Mouse (Mus musculus): ENCODE results near the gene Gm21981. TPM values are rescaled to one million over a fixed set of nuclear protein-coding genes. Genes with fewer than 3 reads are reported as not detected.

The Gm21981 gene
- polyA plus RNA-seq, 1 experiment from 2014 or later = 4.8 TPM

- H3K9me3 ChIP-seq (ENCODE audit: control insufficient read depth, low read length) = no peaks in the 10 kb centered on the region
- H3K36me3 ChIP-seq (replicated peaks; ENCODE audit: control insufficient read depth, insufficient read depth) = no peaks in the 10 kb centered on the region
- WGBS = 38% methylated on average over 12 of the region's 13 CpGs
- DNase-seq (ENCODE audit: low spot score) (no peak), ATAC-seq (ENCODE audit: low FRiP score) (no peak; the same call in 1 of the 2 replicates)
- H3K4me2 ChIP-seq (replicated peaks) = peak overlapping the region; percentile 55
- H3K4me3 ChIP-seq (replicated peaks; ENCODE audit: low read length) = peak overlapping the region; percentile 80
- peaks cover 12% of the 10 kb centered on the region for H3K4me1 ChIP-seq (replicated peaks; ENCODE audit: control insufficient read depth, insufficient read depth, low read length)
- H3K27me3 ChIP-seq (ENCODE audit: control insufficient read depth, insufficient read depth, low read length) = no peaks in the 10 kb centered on the region
- H3K9ac ChIP-seq = peak overlapping the region; percentile 90
- no peak overlapping the region for H3K27ac ChIP-seq
Observed at GRCm38 (mm10) chr17:47693671-47694441, 399 bp downstream of the Gm21981 start.

GRCm38 (mm10) chr17:47691650-47692049, 2.6 kb downstream of the Gm21981 start:
- WGBS = 94% methylated on average over 3 of the region's 3 CpGs
- no peaks in the 10 kb centered on the region for H3K36me3 ChIP-seq (replicated peaks; ENCODE audit: control insufficient read depth, insufficient read depth)
- ATAC-seq (ENCODE audit: low FRiP score) = no peak

GRCm38 (mm10) chr17:47689894-47690293, 4.4 kb downstream of the Gm21981 start:
- ATAC-seq (ENCODE audit: low FRiP score) (no peak), DNase-seq (ENCODE audit: low spot score) (no peak)
- Histone ChIP-seq H3K36me3 (replicated peaks; ENCODE audit: control insufficient read depth, insufficient read depth) (peaks cover 12% of the 10 kb centered on the region), H3K4me1 (replicated peaks; ENCODE audit: control insufficient read depth, insufficient read depth, low read length) (peaks cover 16% of the 10 kb centered on the region), H3K9ac (peak overlapping the region; percentile 83), H3K4me2 (replicated peaks) (peak overlapping the region; percentile 93), H3K27me3 (ENCODE audit: control insufficient read depth, insufficient read depth, low read length) (no peaks in the 10 kb centered on the region), H3K27ac (no peak overlapping the region), H3K9me3 (ENCODE audit: control insufficient read depth, low read length) (no peaks in the 10 kb centered on the region), H3K4me3 (replicated peaks; ENCODE audit: low read length) (peak overlapping the region; percentile 64)
- 88% methylated on average over 7 of the region's 8 CpGs for WGBS

More at GRCm38 (mm10) chr17:47691650-47692049, 2.6 kb downstream of the Gm21981 start:
- Histone ChIP-seq H3K9me3 (ENCODE audit: control insufficient read depth, low read length) (no peaks in the 10 kb centered on the region), H3K4me2 (replicated peaks) (no peak overlapping the region), H3K9ac (no peak overlapping the region), H3K4me3 (replicated peaks; ENCODE audit: low read length) (no peak overlapping the region), H3K27ac (no peak overlapping the region), H3K4me1 (replicated peaks; ENCODE audit: control insufficient read depth, insufficient read depth, low read length) (peaks cover 20% of the 10 kb centered on the region), H3K27me3 (ENCODE audit: control insufficient read depth, insufficient read depth, low read length) (no peaks in the 10 kb centered on the region)
- DNase-seq (ENCODE audit: low spot score) = no peak

- DNase-seq (ENCODE audit: low spot score) (peak; percentile 60), ATAC-seq (ENCODE audit: low FRiP score) (peak; percentile 69)
- Histone ChIP-seq H3K4me1 (replicated peaks; ENCODE audit: control insufficient read depth, insufficient read depth, low read length) (peaks cover 16% of the 10 kb centered on the region), H3K36me3 (replicated peaks; ENCODE audit: control insufficient read depth, insufficient read depth) (peaks cover 22% of the 10 kb centered on the region), H3K4me2 (replicated peaks) (peak within 1 kb of the TSS; percentile 93), H3K27ac (peak within 1 kb of the TSS; percentile 85), H3K27me3 (ENCODE audit: control insufficient read depth, insufficient read depth, low read length) (no peaks in the 10 kb centered on the region), H3K9me3 (ENCODE audit: control insufficient read depth, low read length) (no peaks in the 10 kb centered on the region), H3K4me3 (replicated peaks; ENCODE audit: low read length) (peak within 1 kb of the TSS; percentile 64), H3K9ac (peak within 1 kb of the TSS; percentile 83)
- WGBS = 1% methylated on average over 52 of the region's 58 CpGs
Observed at GRCm38 (mm10) chr17:47688608-47689575, 5.4 kb downstream of the Gm21981 start, which contains the start of gene Frs3. Frs3 (plus strand) TSS chr17:47689030.

GRCm38 (mm10) chr17:47688344-47688607, 6.0 kb downstream of the Gm21981 start, which contains the start of gene Tomm6:
Tomm6 (minus strand) TSS chr17:47688386.
- peak within 1 kb of the TSS; percentile 85 for H3K27ac ChIP-seq
- peaks cover 27% of the 10 kb centered on the region for H3K36me3 ChIP-seq (replicated peaks; ENCODE audit: control insufficient read depth, insufficient read depth)
- H3K4me2 ChIP-seq (replicated peaks) = peak within 1 kb of the TSS; percentile 93
- H3K9me3 ChIP-seq (ENCODE audit: control insufficient read depth, low read length) = no peaks in the 10 kb centered on the region
- ATAC-seq (ENCODE audit: low FRiP score) = no peak
- peak within 1 kb of the TSS; percentile 64 for H3K4me3 ChIP-seq (replicated peaks; ENCODE audit: low read length)
- WGBS = under 1% methylated on average over 9 of the region's 9 CpGs
- no peak for DNase-seq (ENCODE audit: low spot score)
- peaks cover 16% of the 10 kb centered on the region for H3K4me1 ChIP-seq (replicated peaks; ENCODE audit: control insufficient read depth, insufficient read depth, low read length)
- H3K27me3 ChIP-seq (ENCODE audit: control insufficient read depth, insufficient read depth, low read length) = no peaks in the 10 kb centered on the region
- H3K9ac ChIP-seq = peak within 1 kb of the TSS; percentile 83

GRCm38 (mm10) chr17:47687409-47688343, 6.6 kb downstream of the Gm21981 start:
- Histone ChIP-seq H3K4me1 (replicated peaks; ENCODE audit: control insufficient read depth, insufficient read depth, low read length) (peaks cover 16% of the 10 kb centered on the region), H3K27ac (peak overlapping the region; percentile 85), H3K4me2 (replicated peaks) (peak overlapping the region; percentile 93), H3K36me3 (replicated peaks; ENCODE audit: control insufficient read depth, insufficient read depth) (peaks cover 33% of the 10 kb centered on the region), H3K27me3 (ENCODE audit: control insufficient read depth, insufficient read depth, low read length) (no peaks in the 10 kb centered on the region), H3K9me3 (ENCODE audit: control insufficient read depth, low read length) (no peaks in the 10 kb centered on the region), H3K9ac (peak overlapping the region; percentile 83), H3K4me3 (replicated peaks; ENCODE audit: low read length) (peak overlapping the region; percentile 64)
- DNase-seq (ENCODE audit: low spot score) (peak; percentile 99), ATAC-seq (ENCODE audit: low FRiP score) (peak; percentile 92)
- 2% methylated on average over 70 of the region's 70 CpGs for WGBS

GRCm38 (mm10) chr17:47682836-47683235, 11.4 kb downstream of the Gm21981 start:
- DNase-seq (ENCODE audit: low spot score) = no peak
- Histone ChIP-seq H3K9ac (no peak overlapping the region), H3K27ac (no peak overlapping the region), H3K36me3 (replicated peaks; ENCODE audit: control insufficient read depth, insufficient read depth) (peaks cover 80% of the 10 kb centered on the region), H3K9me3 (ENCODE audit: control insufficient read depth, low read length) (no peaks in the 10 kb centered on the region), H3K4me3 (replicated peaks; ENCODE audit: low read length) (no peak overlapping the region), H3K4me2 (replicated peaks) (no peak overlapping the region), H3K27me3 (ENCODE audit: control insufficient read depth, insufficient read depth, low read length) (no peaks in the 10 kb centered on the region), H3K4me1 (replicated peaks; ENCODE audit: control insufficient read depth, insufficient read depth, low read length) (peaks cover 8% of the 10 kb centered on the region; the same call in 1 of the 2 replicates)
- ATAC-seq (ENCODE audit: low FRiP score) = no peak
- WGBS = 78% methylated on average over 4 of the region's 4 CpGs

GRCm38 (mm10) chr17:47678702-47679101, 15.6 kb downstream of the Gm21981 start:
- H3K36me3 ChIP-seq (replicated peaks; ENCODE audit: control insufficient read depth, insufficient read depth) = peaks cover 79% of the 10 kb centered on the region
- H3K4me1 ChIP-seq (replicated peaks; ENCODE audit: control insufficient read depth, insufficient read depth, low read length) = no peaks in the 10 kb centered on the region
- no peaks in the 10 kb centered on the region for H3K27me3 ChIP-seq (ENCODE audit: control insufficient read depth, insufficient read depth, low read length)
- DNase-seq (ENCODE audit: low spot score) (no peak), ATAC-seq (ENCODE audit: low FRiP score) (no peak)
- H3K9ac ChIP-seq = no peak overlapping the region
- no peak overlapping the region for H3K4me2 ChIP-seq (replicated peaks)
- H3K4me3 ChIP-seq (replicated peaks; ENCODE audit: low read length) = no peak overlapping the region
- no peak overlapping the region for H3K27ac ChIP-seq
- H3K9me3 ChIP-seq (ENCODE audit: control insufficient read depth, low read length) = no peaks in the 10 kb centered on the region
- 88% methylated on average over 5 of the region's 5 CpGs for WGBS

All from hindbrain, embryonic 14.5 days (tissue).